Mouse (Mus musculus): ENCODE data around the gene Oasl1.

DNA sequence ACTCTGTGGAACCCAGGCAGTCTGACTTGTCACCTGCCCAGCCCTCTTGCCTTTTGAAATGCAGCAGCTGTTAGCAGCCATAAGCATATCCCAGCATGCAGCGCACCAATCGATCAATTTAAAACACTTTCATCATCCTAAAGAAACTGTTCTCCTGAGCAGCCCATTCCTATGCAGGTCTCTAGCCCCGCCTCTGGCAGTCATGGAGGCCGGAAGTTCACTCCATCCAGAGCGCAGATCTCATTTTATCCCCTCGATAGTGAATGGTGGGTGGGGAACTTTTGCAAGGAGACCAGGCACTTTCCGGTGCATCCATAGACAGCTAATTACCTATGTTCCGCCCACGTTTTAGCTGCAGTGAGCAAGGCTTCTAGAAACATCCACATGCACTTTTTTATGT is 49.2 kb downstream of the Oasl1 start:
- no peak for TF ChIP-seq CTCF (conservative IDR thresholded peaks at IDR 0.05; ENCODE audit: insufficient read depth, insufficient read length, low read depth, low read length)
- TF ChIP-seq POLR2A (IDR thresholded peaks at IDR 0.05; ENCODE audit: low read depth, low read length), result no peak

All from kidney, adult 2 months (tissue).